Mouse (Mus musculus) liver, adult 2 months (tissue): ENCODE measurements at regions not wholly inside any gene's neighbourhood (a gene's known extent, or its start where the extent isn't known, plus 50 kb on each side); places are given as distances from the start of the nearest gene placed in this dataset.

Experiments
- DNase-seq: peaks from one replicate; pipeline ENCODE4 v3.0.0-alpha.2; 2011; ENCODE audit warnings: low read depth, low spot score; ENCODE audit errors: extremely low read depth
- H3K27ac ChIP-seq: fragments of 200-500 bp; replicated peaks from 2 replicates; pipeline ENCODE4 v1.5.1; 2012; ENCODE audit warnings: low read depth, mild to moderate bottlenecking, control low read depth, inconsistent platforms, low read length; ENCODE audit not compliant: insufficient read depth
- H3K27me3 ChIP-seq: fragments of 200-500 bp; 2 replicates; pipeline ENCODE4 v1.6.1; 2012; ENCODE audit warnings: mild to moderate bottlenecking, moderate library complexity, low read length, inconsistent platforms; ENCODE audit not compliant: control insufficient read depth, insufficient read depth
- H3K36me3 ChIP-seq: fragments of 200-500 bp; 2 replicates; pipeline ENCODE4 v1.6.1; 2012; ENCODE audit warnings: low read length, inconsistent platforms; ENCODE audit not compliant: control insufficient read depth, insufficient read depth
- H3K4me1 ChIP-seq: fragments of 200-500 bp; 2 replicates; pipeline ENCODE4 v1.6.1; 2011; ENCODE audit warnings: low read length; ENCODE audit not compliant: control insufficient read depth, insufficient read depth
- H3K4me3 ChIP-seq: fragments of 200-500 bp; 2 replicates; pipeline ENCODE4 v1.5.1; 2011; ENCODE audit warnings: low read depth, mild to moderate bottlenecking, control low read depth, low read length, moderate library complexity; ENCODE audit not compliant: insufficient read depth
- H3K79me2 ChIP-seq: fragments of 200-500 bp; 2 replicates; pipeline ENCODE4 v1.6.1; 2012; ENCODE audit warnings: inconsistent platforms, mild to moderate bottlenecking, low read length, moderate library complexity; ENCODE audit not compliant: control insufficient read depth, insufficient read depth
- H3K9ac ChIP-seq: fragments of 200-500 bp; 2 replicates; pipeline ENCODE4 v1.6.1; 2012; ENCODE audit warnings: low read depth, mild to moderate bottlenecking, control low read depth, inconsistent platforms, low read length
- CTCF ChIP-seq: fragments of 200-500 bp; IDR thresholded peaks from 2 replicates; pipeline ENCODE4 v1.5.1; 2011; ENCODE audit warnings: low read depth, low read length, control low read depth
- POLR2A ChIP-seq: fragments of 200-500 bp; IDR thresholded peaks from 2 replicates; pipeline ENCODE4 v1.6.1; 2011; ENCODE audit warnings: low read length, control low read depth; ENCODE audit not compliant: insufficient read depth; ENCODE audit errors: extremely low read depth
- WGBS: fragments of 180-500 bp; shearing (Covaris S2); methylation state at CpG from one replicate; pipeline ENCODE4 v1.1.7; 2018; 5-methylcytosine and 5-hydroxymethylcytosine counted together

DNA sequence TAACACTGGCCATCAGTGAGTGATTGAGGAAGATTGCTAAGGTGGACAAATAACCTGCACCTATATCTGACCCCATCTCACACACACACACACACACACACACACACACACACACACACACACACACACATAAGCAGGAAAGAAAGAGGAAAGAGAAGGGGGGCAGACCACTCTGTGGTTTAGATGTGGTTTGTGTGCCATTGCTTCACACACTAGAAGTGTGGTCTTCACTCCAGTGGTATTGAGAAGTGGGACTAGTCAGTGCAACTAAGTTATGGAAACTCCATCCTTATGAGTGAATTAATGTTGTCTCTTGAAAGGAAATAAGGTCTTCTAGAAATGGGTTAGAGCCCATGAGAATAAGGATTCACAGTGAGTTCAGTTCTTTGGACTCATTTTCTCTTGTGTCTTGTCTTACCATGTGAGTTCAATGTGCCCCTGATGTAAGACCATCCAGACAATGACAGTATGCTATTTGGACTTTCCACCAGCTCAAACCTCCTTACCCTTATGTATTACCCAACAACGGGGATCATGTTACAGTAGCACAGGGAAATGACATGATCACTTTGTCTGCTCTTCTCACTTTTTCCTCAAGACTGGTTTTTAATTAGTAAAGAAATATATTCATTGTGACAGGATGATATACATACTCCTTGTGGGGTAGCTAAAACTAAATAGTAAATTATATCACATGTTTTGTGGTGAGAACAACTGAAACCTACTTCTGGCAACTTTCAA is 88.7 kb downstream of the A730009L09Rik start:
- WGBS: 97% methylated on average over 1 of the region's 1 CpGs
- TF ChIP-seq POLR2A (no peak), CTCF (no peak)
- no peak for DNase-seq
- H3K27me3 ChIP-seq: no peaks in the 10 kb centered on the region
- no peak overlapping the region for H3K27ac ChIP-seq
- no peaks in the 10 kb centered on the region for H3K79me2 ChIP-seq
- H3K4me1 ChIP-seq: no peaks in the 10 kb centered on the region
- no peaks in the 10 kb centered on the region for H3K36me3 ChIP-seq
- H3K4me3 ChIP-seq: no peak overlapping the region
- H3K9ac ChIP-seq: no peak overlapping the region

DNA sequence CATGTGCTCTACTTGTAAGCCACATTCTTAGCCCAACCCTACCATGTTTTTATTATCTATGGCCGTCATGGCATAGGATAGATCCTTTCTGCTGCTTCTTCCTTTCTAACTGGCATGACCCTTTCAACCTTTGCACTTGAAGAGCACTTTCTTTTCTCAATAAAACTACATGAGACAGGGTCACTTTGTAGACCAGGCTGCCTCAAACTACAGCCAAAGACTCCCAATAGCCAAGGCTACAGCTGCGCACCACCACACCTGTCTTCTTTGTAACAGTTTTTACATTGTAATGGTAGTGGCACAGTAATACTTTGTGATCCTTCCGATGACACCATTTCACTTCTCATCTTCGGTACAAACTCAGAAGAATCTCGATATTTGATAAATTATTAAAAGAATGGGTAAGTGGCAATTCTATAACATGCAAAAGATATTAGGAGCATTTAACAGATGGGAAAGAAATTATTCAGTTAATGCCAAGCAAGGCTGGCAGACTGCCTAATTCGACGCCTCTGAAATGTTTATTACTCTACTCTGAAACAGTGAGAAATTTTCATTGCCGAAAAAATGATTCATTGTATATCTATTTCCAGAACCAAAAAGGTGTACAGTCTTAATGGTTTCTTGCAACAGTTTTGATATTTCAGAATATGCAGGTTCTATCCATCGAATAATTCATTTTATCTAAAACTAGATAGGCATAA is 89.5 kb downstream of the A730009L09Rik start:
- H3K27ac ChIP-seq: no peak overlapping the region
- H3K36me3 ChIP-seq: no peaks in the 10 kb centered on the region
- H3K79me2 ChIP-seq: no peaks in the 10 kb centered on the region
- no peaks in the 10 kb centered on the region for H3K27me3 ChIP-seq
- no peak overlapping the region for H3K4me3 ChIP-seq
- no peak for DNase-seq
- 88% methylated on average over 9 of the region's 9 CpGs for WGBS
- no peak overlapping the region for H3K9ac ChIP-seq
- no peak for TF ChIP-seq POLR2A
- TF ChIP-seq CTCF: no peak
- H3K4me1 ChIP-seq: no peaks in the 10 kb centered on the region

DNA sequence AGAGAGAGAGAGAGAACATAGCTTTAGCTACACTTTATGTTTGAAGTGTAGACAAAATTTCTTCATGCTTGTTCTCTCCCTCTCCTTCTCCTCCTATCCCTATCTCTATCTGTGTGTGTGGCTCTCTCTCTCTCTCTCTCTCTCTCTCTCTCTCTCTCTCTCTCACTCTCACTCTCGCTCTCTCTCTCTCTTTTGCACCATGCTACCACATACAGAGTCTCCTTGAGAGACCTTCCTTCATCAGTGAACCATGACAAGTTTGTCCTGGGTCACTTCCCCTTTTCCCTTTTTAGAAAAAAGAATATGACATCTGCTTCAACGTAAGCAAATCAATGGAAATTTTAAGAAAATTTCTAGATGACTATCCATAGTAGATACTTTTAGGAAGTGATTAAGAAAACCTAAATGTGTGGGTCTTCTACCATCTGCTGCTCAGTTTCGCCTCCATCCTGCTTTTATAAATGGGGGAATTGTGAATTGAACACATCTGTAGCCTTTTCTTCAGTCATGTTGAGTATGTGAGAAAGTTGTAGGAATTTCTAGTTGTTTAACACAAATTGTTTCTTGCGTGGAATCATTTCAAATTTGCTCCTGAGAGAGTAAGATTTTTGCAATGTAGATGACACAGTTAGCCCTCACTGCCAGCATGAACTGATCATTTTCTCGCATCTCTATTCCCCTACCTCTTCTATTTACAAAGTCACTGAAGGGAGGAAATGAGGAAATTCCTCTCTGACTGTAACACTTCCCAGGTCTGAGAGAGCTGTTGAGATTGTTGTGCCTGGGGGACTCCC is 91.3 kb downstream of the A730009L09Rik start:
- DNase-seq: no peak
- WGBS: 67% methylated on average over 5 of the region's 5 CpGs
- no peak overlapping the region for H3K27ac ChIP-seq

DNA sequence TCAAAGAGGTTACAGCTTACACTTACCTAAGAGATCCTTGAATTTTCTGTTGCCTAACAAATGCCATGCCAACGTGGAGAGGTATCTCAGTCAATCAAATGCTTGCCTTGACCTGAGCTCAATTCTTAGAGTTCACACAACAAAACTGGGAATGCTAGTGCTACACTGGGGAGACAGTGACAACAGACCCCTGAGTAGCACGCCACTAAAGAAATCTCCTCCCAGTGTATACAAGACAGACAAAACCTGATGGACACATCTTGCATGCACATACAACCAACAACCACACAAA is 91.8 kb downstream of the A730009L09Rik start:
- no peak overlapping the region for H3K27ac ChIP-seq
- no peak overlapping the region for H3K9ac ChIP-seq
- DNase-seq: no peak
- no peaks in the 10 kb centered on the region for H3K36me3 ChIP-seq
- H3K27me3 ChIP-seq: no peaks in the 10 kb centered on the region
- H3K4me3 ChIP-seq: no peak overlapping the region
- H3K79me2 ChIP-seq: no peaks in the 10 kb centered on the region
- 62% methylated on average over 2 of the region's 2 CpGs for WGBS
- no peaks in the 10 kb centered on the region for H3K4me1 ChIP-seq
- no peak for TF ChIP-seq CTCF
- TF ChIP-seq POLR2A: no peak

More for the DNA sequence above, 91.3 kb downstream of the A730009L09Rik start:
- no peaks in the 10 kb centered on the region for H3K36me3 ChIP-seq
- no peak overlapping the region for H3K9ac ChIP-seq
- H3K79me2 ChIP-seq: no peaks in the 10 kb centered on the region
- no peak for TF ChIP-seq CTCF
- TF ChIP-seq POLR2A: no peak
- no peaks in the 10 kb centered on the region for H3K4me1 ChIP-seq
- H3K27me3 ChIP-seq: no peaks in the 10 kb centered on the region
- no peak overlapping the region for H3K4me3 ChIP-seq

DNA sequence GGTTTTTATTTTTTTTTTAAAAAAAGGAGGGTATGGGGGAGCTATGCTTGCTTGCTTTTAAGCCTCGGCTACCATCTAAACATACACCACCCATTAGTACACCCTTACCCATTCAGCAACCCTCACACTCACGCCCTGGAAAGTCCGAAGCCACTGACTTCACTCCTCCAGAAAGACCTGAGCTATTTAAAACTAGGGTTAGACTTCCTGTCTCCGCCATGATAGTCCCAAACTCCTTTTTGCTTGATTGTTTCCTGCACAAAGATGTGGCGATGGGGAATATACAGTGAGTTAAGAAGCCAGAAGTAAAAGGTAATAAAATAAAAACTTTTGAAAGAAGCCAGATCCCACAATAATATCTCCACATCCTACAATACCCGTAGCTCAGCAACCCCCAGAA is 92.6 kb downstream of the A730009L09Rik start:
- 74% methylated on average over 6 of the region's 6 CpGs for WGBS
- no peak for TF ChIP-seq CTCF
- TF ChIP-seq POLR2A: no peak
- no peaks in the 10 kb centered on the region for H3K4me1 ChIP-seq
- no peak overlapping the region for H3K27ac ChIP-seq
- no peak overlapping the region for H3K4me3 ChIP-seq
- no peaks in the 10 kb centered on the region for H3K27me3 ChIP-seq
- DNase-seq: no peak
- H3K36me3 ChIP-seq: no peaks in the 10 kb centered on the region
- no peak overlapping the region for H3K9ac ChIP-seq
- no peaks in the 10 kb centered on the region for H3K79me2 ChIP-seq

DNA sequence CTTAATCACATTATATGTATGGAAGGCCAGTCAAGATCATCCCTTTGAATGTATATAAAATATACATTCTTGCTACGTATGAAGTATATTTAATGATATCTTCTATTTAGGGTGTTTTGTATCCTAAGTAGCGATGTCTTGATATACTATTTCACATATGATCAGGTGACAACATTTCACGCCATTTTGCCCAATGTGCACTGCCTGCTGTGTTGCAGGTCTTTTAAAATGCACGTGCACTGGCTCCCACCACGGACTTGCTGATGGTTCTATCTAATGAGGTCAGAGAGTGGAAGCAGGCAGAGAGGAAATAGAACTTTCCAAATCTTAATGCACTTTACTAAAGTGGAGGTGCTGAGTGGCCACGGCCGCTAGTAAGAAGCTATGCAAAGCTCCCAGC is 100.8 kb downstream of the A730009L09Rik start:
- Histone ChIP-seq H3K4me1 (no peaks in the 10 kb centered on the region), H3K9ac (no peak overlapping the region), H3K27me3 (no peaks in the 10 kb centered on the region), H3K79me2 (no peaks in the 10 kb centered on the region), H3K4me3 (no peak overlapping the region), H3K36me3 (no peaks in the 10 kb centered on the region), H3K27ac (no peak overlapping the region)
- 86% methylated on average over 7 of the region's 7 CpGs for WGBS
- DNase-seq: no peak
- TF ChIP-seq POLR2A: no peak
- no peak for TF ChIP-seq CTCF
